Mouse (Mus musculus) naive thymus-derived CD4-positive, alpha-beta T cell, adult 2 months (primary cell): ENCODE data around the gene Etv3.
A peak's percentile ranks its signal among the peaks of the same experiment; 100 is the strongest.
"Not testable (repeated sequence)": the region's sequence is repeated elsewhere in the genome, so short reads cannot be mapped to it uniquely, and the experiment has no call there.

Experiments used
- DNase-seq: peaks from one replicate; pipeline ENCODE4 v3.0.0-alpha.2; 2011; ENCODE audit warnings: low read depth

Etv3 gene

GRCm38 (mm10) chr3:87518425-87518824, 6.8 kb upstream of the Etv3 start:
- no peak for DNase-seq

GRCm38 (mm10) chr3:87521126-87521525, 4.1 kb upstream of the Etv3 start:
- no peak for DNase-seq

- no peak for DNase-seq
These were observed 3.4 kb upstream of the Etv3 start for GRCm38 (mm10) chr3:87521833-87522232.

GRCm38 (mm10) chr3:87523701-87524100, 1.5 kb upstream of the Etv3 start:
- DNase-seq, result peak; percentile 50

GRCm38 (mm10) chr3:87525837-87526570, 797 bp downstream of the Etv3 start:
- DNase-seq, result peak; percentile 67

GRCm38 (mm10) chr3:87527139-87527538, 1.9 kb downstream of the Etv3 start:
- peak; percentile 75 for DNase-seq

GRCm38 (mm10) chr3:87528021-87528420, 2.8 kb downstream of the Etv3 start:
- DNase-seq, result peak; percentile 53

GRCm38 (mm10) chr3:87528841-87529240, 3.6 kb downstream of the Etv3 start:
- peak; percentile 63 for DNase-seq

GRCm38 (mm10) chr3:87529568-87529967, 4.4 kb downstream of the Etv3 start:
- DNase-seq, result peak; percentile 92

GRCm38 (mm10) chr3:87530234-87530633, 5.0 kb downstream of the Etv3 start:
- no peak for DNase-seq

GRCm38 (mm10) chr3:87533667-87534378, 8.6 kb downstream of the Etv3 start:
- DNase-seq, result no peak

- no peak for DNase-seq
These were observed 12.8 kb downstream of the Etv3 start for GRCm38 (mm10) chr3:87538034-87538433.

GRCm38 (mm10) chr3:87540028-87540675, 14.9 kb downstream of the Etv3 start:
- no peak for DNase-seq

- no peak for DNase-seq
These were observed 15.5 kb downstream of the Etv3 start for GRCm38 (mm10) chr3:87540714-87541113.

- no peak for DNase-seq
These were observed 17.4 kb downstream of the Etv3 start for GRCm38 (mm10) chr3:87542481-87543215.

- no peak for DNase-seq
These were observed 20.3 kb downstream of the Etv3 start for GRCm38 (mm10) chr3:87545554-87545953.

- no peak for DNase-seq
These were observed 21.1 kb downstream of the Etv3 start for GRCm38 (mm10) chr3:87546291-87546721.

GRCm38 (mm10) chr3:87549908-87550307, 24.7 kb downstream of the Etv3 start:
- no peak for DNase-seq

- DNase-seq, result no peak
These were observed 27.1 kb downstream of the Etv3 start for GRCm38 (mm10) chr3:87552327-87552726.

GRCm38 (mm10) chr3:87553196-87553935, 28.2 kb downstream of the Etv3 start:
- no peak for DNase-seq

GRCm38 (mm10) chr3:87554859-87555258, 29.7 kb downstream of the Etv3 start:
- not testable (repeated sequence) for DNase-seq
